Mouse (Mus musculus): ENCODE measurements around the gene Shc2.

Gene Shc2

DNA sequence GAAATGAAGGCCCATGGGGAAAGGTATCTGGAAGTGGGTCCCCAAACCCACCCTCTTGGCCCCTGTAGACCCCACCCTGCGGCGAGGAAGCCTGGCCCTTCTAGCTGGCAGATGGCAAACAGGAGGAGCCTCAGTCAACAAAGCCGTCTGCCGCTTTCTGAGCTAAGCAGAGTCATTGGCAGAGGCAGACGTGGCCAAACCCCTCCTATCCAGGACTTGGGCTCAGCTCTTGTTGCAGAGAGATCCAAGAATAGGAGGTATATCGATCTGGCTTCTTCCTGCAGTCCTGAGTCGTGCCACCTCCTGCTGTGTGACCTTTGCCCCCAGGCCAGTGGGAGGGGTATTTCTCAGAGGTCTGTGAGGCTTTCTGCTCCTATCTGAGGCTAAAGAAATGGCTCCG is 21.9 kb downstream of the Shc2 start:
- in situ Hi-C loops (cut with MseI, MboI): no loop called here

- in situ Hi-C loops (cut with MseI, MboI): no loop called here
These were observed 23.4 kb downstream of the Shc2 start for GRCm38 (mm10) chr10:79614305-79614643.

- in situ Hi-C loops (cut with MseI, MboI): no loop called here
These were observed 24.0 kb downstream of the Shc2 start, which contains the start of gene C2cd4c for GRCm38 (mm10) chr10:79613578-79614304. TSS of gene C2cd4c (minus strand) at chr10:79614025.

- in situ Hi-C loops (cut with MseI, MboI): no loop called here
These were observed 25.3 kb downstream of the Shc2 start for GRCm38 (mm10) chr10:79612192-79613135.

- in situ Hi-C loops (cut with MseI, MboI): no loop called here
These were observed 26.4 kb downstream of the Shc2 start for GRCm38 (mm10) chr10:79611296-79611695.

GRCm38 (mm10) chr10:79609276-79609675 is 28.4 kb downstream of the Shc2 start:
- in situ Hi-C loops (cut with MseI, MboI): no loop called here

GRCm38 (mm10) chr10:79607892-79608291 is 29.8 kb downstream of the Shc2 start:
- in situ Hi-C loops (cut with MseI, MboI): no loop called here

- in situ Hi-C loops (cut with MseI, MboI): no loop called here
These were observed 31.2 kb downstream of the Shc2 start for GRCm38 (mm10) chr10:79606537-79606936.

GRCm38 (mm10) chr10:79597936-79598230 is 39.8 kb downstream of the Shc2 start:
- in situ Hi-C loops (cut with MseI, MboI): loop anchor here (5.0 kb wide), 2 partner anchors 49 to 54 kb away; partner anchors contain the start of gene Odf3l2 (in 1 of the 2)

- in situ Hi-C loops (cut with MseI, MboI): loop anchor here (5.0 kb wide), 2 partner anchors 50 to 55 kb away; partner anchors contain the start of gene Odf3l2 (in 1 of the 2)
These were observed 40.4 kb downstream of the Shc2 start for GRCm38 (mm10) chr10:79597051-79597935.

DNA sequence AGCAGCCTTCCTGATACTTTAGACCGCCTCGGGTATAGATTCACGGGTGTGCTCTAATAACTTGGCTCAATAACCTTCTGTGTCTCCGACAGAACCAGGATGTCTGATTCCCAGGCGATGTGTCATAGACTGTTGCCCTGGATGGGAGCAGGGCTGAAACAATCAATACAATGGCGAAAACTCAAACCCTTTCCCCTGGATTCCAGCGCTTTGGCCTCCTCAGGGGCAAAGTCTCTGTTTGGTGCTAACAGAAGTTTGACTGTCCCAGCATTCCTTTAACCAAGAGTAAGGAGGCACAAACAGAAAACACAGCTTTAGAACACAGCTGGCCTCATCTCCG is 42.2 kb downstream of the Shc2 start:
- in situ Hi-C loops (cut with MseI, MboI): loop anchor here (5.0 kb wide), 2 partner anchors 52 to 57 kb away; partner anchors contain the start of gene Odf3l2 (in 1 of the 2)

DNA sequence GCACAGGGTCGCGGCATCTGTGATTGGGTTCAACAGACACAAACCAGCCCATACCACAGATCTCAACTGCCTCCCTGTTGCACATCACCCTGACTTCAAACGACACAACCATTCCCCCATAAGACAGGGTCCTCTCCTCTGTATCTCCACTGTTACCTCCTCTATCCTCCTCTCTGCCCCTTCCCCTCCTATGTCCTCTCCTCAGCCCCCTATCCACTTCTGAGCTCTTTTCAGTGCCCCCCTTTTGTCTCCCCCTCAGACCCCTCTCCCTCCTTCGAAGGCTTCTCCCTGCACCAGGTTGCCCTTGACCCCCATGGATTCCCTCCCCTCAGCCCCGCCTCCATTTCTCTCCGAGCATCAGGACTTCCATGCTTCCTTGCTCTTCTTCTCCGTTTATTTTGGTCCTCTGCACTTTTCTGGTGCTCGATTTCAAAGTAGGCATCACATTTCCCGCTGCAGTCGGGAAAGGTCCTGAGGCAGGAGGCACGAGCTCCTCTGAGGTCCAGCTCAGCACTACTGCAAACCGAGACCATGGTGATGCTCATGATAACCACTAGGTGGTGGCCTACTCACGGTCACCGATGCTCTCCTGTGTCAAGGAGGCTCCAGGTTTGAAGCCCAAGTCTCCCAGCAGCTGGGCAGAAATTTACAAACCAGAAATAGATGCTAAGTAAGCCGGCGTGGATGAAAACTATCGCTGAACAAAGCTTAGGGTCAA is 42.7 kb downstream of the Shc2 start:
- in situ Hi-C loops (cut with MseI, MboI): loop anchor here (5.0 kb wide), 2 partner anchors 52 to 57 kb away; partner anchors contain the start of gene Odf3l2 (in 1 of the 2)

DNA sequence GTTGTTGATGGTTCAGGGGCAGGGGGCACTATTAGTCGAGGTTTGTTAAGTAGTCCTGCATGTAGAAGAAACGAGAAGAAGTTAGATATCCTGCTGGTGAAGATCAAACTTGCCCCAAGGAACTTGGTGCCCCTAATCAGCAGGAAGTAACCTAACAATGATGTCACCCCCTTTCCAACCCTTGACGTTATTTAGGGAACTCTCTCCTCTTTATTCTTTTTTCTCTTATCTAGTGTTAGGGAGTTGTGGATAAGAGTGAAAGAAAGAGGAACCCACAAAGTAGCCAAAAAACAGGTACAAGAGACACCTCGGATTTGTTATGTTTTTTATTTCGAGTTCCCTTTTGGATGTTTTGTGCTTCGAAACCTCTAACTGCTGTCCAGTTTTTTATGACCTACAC is 43.6 kb downstream of the Shc2 start:
- in situ Hi-C loops (cut with MseI, MboI): no loop called here

DNA sequence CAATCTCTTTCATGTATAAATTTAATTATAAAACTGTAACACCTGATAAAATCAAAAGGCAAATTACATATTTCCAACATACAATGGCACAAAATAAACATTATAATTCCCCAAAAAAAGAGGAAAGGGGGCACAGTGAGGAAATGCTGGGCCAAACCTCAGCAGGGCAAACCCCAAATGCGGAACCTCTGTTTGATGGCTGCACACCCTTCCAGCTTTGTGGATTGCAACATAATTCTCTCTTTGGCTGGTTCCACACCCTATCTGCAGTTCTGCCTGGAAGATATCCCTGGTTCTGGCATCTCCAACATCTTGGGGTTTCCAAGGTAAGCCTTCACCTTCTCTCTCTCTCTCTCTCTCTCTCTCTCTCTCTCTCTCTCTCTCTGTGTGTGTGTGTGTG is 47.0 kb downstream of the Shc2 start:
- in situ Hi-C loops (cut with MseI, MboI): no loop called here

DNA sequence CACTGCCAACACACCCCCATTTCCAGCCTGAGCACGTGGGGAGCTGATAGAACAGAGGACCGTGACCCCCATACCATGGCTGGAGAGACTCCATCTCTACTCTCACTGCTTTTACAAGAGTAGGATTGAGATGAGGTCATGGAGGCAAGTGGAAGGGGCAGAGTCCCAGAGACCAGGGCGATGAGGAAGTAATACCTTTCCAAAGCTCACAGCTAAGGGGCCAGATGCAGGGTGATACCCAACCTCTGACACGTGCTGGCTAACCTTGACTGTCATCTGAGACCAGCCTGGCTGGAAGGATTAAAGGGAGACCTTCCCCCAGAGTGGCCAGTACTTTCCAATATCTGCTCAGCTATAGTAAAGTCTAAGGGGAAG is 50.0 kb downstream of the Shc2 start:
- in situ Hi-C loops (cut with MseI, MboI): no loop called here

DNA sequence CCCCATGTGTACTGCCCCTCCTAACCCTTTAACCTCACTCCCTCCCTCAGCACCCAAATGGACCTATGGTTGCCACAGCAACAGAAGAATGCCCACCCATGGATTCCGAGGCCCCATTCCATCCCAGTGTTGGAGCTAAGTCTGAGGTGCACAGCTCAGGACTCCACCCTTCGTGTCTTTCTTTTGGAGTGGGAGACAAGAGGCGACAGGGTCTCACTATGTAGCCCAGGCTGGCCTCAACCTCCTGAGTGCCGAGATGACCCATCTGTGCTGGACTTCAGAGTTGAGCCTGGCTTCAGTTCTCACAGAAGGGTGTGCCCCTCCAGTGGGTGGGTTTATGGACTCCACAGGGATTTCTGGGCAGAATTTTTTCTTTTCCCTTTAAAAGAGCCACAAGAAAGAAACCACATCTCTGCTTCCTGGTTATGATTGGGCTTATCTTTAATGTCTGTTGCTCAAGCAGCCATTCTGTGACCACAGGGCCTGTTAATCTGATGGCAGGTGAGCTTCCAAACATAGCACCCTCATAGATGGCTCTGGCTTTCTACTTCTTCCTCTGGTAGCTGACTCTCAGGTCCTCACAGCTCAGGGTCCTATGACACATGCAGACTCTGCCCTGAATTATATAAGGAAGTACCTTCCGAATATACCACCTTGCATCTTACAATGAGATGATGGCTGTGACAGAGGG is 50.5 kb downstream of the Shc2 start, which contains the start of gene Theg:
TSS of gene Theg (minus strand) at position 271 of the 691 bp plus-strand sequence.
- in situ Hi-C loops (cut with MseI, MboI): no loop called here

- in situ Hi-C loops (cut with MseI, MboI): no loop called here
These were observed 51.5 kb downstream of the Shc2 start for GRCm38 (mm10) chr10:79586243-79586642.

- in situ Hi-C loops (cut with MseI, MboI): no loop called here
These were observed 52.0 kb downstream of the Shc2 start for GRCm38 (mm10) chr10:79585723-79586122.

GRCm38 (mm10) chr10:79585136-79585535 is 52.6 kb downstream of the Shc2 start:
- in situ Hi-C loops (cut with MseI, MboI): no loop called here

DNA sequence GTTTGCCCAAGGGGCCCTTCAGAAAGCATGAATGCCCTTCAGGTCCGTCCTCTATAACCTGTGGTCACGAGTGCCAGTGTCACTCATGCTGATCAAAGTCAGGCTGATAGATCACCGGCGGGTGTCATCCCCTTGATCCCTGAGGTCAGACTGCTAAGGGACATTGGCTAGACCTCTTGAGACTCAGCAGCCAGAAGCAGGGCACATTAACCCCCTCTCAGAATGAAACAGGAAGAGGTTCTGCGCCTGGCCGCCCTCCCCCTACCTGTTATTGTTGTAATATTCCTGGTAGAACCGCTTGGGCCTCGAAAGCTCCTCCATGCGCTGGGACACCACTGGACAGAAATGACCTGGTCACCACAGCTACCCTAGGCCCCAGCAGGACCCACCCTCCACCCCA is 53.3 kb downstream of the Shc2 start:
- in situ Hi-C loops (cut with MseI, MboI): no loop called here
